Mouse (Mus musculus) stomach, embryonic 16.5 days (tissue): ENCODE data around the gene Sf1. TPM values are rescaled to one million over a fixed set of nuclear protein-coding genes. Genes with fewer than 3 reads are reported as not detected.

Experiments used
- ATAC-seq: fragments of 200-750 bp; cut with Nextera tagmentation; 2 replicates; pipeline ENCODE4 v1.8.0; 2017; ENCODE audit warnings: moderate number of reproducible peaks, moderate TSS enrichment; ENCODE audit not compliant: insufficient read depth, low FRiP score
- H3K27ac ChIP-seq: fragments of 300-500 bp; sonication (generic); 2 replicates; pipeline ENCODE4 v1.5.1; 2014; ENCODE audit warnings: low read length
- H3K27me3 ChIP-seq: fragments of 300-500 bp; sonication (generic); 2 replicates; pipeline ENCODE4 v1.6.1; 2014; ENCODE audit warnings: low read length, control low read depth, mixed read lengths; ENCODE audit not compliant: control insufficient read depth, insufficient read depth
- H3K36me3 ChIP-seq: fragments of 300-500 bp; sonication (generic); 2 replicates; pipeline ENCODE4 v1.6.1; 2014; ENCODE audit warnings: low read length; ENCODE audit not compliant: control insufficient read depth, insufficient read depth
- H3K4me1 ChIP-seq: fragments of 300-500 bp; sonication (generic); 2 replicates; pipeline ENCODE4 v1.6.1; 2014; ENCODE audit warnings: low read length, control low read depth, mixed read lengths; ENCODE audit not compliant: control insufficient read depth, insufficient read depth
- H3K4me2 ChIP-seq: fragments of 300-500 bp; sonication (generic); 2 replicates; pipeline ENCODE4 v1.6.1; 2014; ENCODE audit warnings: low read depth, low read length, mixed read lengths
- H3K4me3 ChIP-seq: fragments of 300-500 bp; sonication (generic); replicated peaks from 2 replicates; pipeline ENCODE4 v1.5.1; 2014; ENCODE audit warnings: mild to moderate bottlenecking, low read length
- H3K9ac ChIP-seq: fragments of 300-500 bp; sonication (generic); 2 replicates; pipeline ENCODE4 v1.6.1; 2014; ENCODE audit warnings: low read length
- H3K9me3 ChIP-seq: fragments of 300-500 bp; sonication (generic); replicated peaks from 2 replicates; pipeline ENCODE4 v1.6.1; 2016; ENCODE audit warnings: low read length, control low read depth; ENCODE audit not compliant: control insufficient read depth
- WGBS: fragments of 180-500 bp; shearing (Covaris S2); extraction: QIAGEN DNeasy Blood & Tissue Kit; methylation state at CpG from one replicate; pipeline ENCODE4 v1.1.7; 2014; 5-methylcytosine and 5-hydroxymethylcytosine counted together
- polyA plus RNA-seq: library from polyadenylated mRNA; unstranded; fragments of >200 nt; fragmentation: Nextera tagmentation; extraction: Ambion mirVana; gene quantifications from 2 replicates; pipeline ENCODE4 v1.2.1, GENCODE M21; 2015

Sf1 gene
- polyA plus RNA-seq, 1 experiment from 2014 or later = 94.5 TPM

GRCm38 (mm10) chr19:6339890-6340504, 23.5 kb upstream of the Sf1 start:
- Histone ChIP-seq H3K4me2 (peak overlapping the region; percentile 87; the same call in 1 of the 2 replicates), H3K27ac (peak overlapping the region; percentile 34; the same call in 1 of the 2 replicates)

GRCm38 (mm10) chr19:6340524-6341452, 22.7 kb upstream of the Sf1 start, which contains the start of gene Map4k2:
Map4k2 (plus strand) TSS chr19:6341135.
- Histone ChIP-seq H3K4me1 (peaks cover 23% of the 10 kb centered on the region), H3K4me3 (peak within 1 kb of the TSS; percentile 73), H3K9me3 (no peaks in the 10 kb centered on the region), H3K27ac (peak within 1 kb of the TSS; percentile 34; the same call in 1 of the 2 replicates), H3K9ac (peak within 1 kb of the TSS; percentile 91), H3K4me2 (peak within 1 kb of the TSS; percentile 87), H3K36me3 (peaks cover 14% of the 10 kb centered on the region; the same call in 1 of the 2 replicates), H3K27me3 (no peaks in the 10 kb centered on the region)
- 4% methylated on average over 71 of the region's 72 CpGs for WGBS
- peak; percentile 89 for ATAC-seq

More at GRCm38 (mm10) chr19:6339890-6340504, 23.5 kb upstream of the Sf1 start:
- no peak overlapping the region for H3K4me3 ChIP-seq
- H3K36me3 ChIP-seq = peaks cover 13% of the 10 kb centered on the region; the same call in 1 of the 2 replicates
- peaks cover 25% of the 10 kb centered on the region for H3K4me1 ChIP-seq
- no peak overlapping the region for H3K9ac ChIP-seq
- ATAC-seq = 0 out of 2 replicates have a peak, but pooled peaks have one; percentile 3
- H3K27me3 ChIP-seq = no peaks in the 10 kb centered on the region
- H3K9me3 ChIP-seq = no peaks in the 10 kb centered on the region
- 67% methylated on average over 15 of the region's 15 CpGs for WGBS

- Histone ChIP-seq H3K36me3 (peaks cover 21% of the 10 kb centered on the region), H3K27me3 (no peaks in the 10 kb centered on the region), H3K4me1 (peaks cover 15% of the 10 kb centered on the region), H3K9ac (peak overlapping the region; percentile 91), H3K4me3 (peak overlapping the region; percentile 73), H3K27ac (no peak overlapping the region), H3K9me3 (no peaks in the 10 kb centered on the region), H3K4me2 (peak overlapping the region; percentile 87)
- 10% methylated on average over 23 of the region's 23 CpGs for WGBS
- ATAC-seq = no peak
These were observed 21.9 kb upstream of the Sf1 start for GRCm38 (mm10) chr19:6341453-6342077.

- Histone ChIP-seq H3K4me2 (peak overlapping the region; percentile 87; the same call in 1 of the 2 replicates), H3K27me3 (no peaks in the 10 kb centered on the region), H3K4me3 (peak overlapping the region; percentile 73; the same call in 1 of the 2 replicates), H3K9ac (no peak overlapping the region), H3K4me1 (peaks cover 11% of the 10 kb centered on the region), H3K9me3 (no peaks in the 10 kb centered on the region), H3K27ac (no peak overlapping the region), H3K36me3 (peaks cover 29% of the 10 kb centered on the region)
- ATAC-seq = no peak
- WGBS = 68% methylated on average over 5 of the region's 5 CpGs
These were observed 21.1 kb upstream of the Sf1 start for GRCm38 (mm10) chr19:6342276-6342933.

GRCm38 (mm10) chr19:6343066-6343925, 20.2 kb upstream of the Sf1 start:
- 80% methylated on average over 19 of the region's 19 CpGs for WGBS
- H3K4me1 ChIP-seq = peaks cover 11% of the 10 kb centered on the region
- H3K4me3 ChIP-seq = no peak overlapping the region
- no peak overlapping the region for H3K9ac ChIP-seq
- no peak for ATAC-seq
- no peaks in the 10 kb centered on the region for H3K9me3 ChIP-seq
- H3K36me3 ChIP-seq = peaks cover 25% of the 10 kb centered on the region
- H3K27ac ChIP-seq = no peak overlapping the region
- H3K27me3 ChIP-seq = no peaks in the 10 kb centered on the region
- H3K4me2 ChIP-seq = no peak overlapping the region

- no peak overlapping the region for H3K9ac ChIP-seq
- 85% methylated on average over 5 of the region's 5 CpGs for WGBS
- no peak overlapping the region for H3K4me2 ChIP-seq
- H3K27ac ChIP-seq = no peak overlapping the region
- no peaks in the 10 kb centered on the region for H3K9me3 ChIP-seq
- H3K4me3 ChIP-seq = no peak overlapping the region
- H3K27me3 ChIP-seq = no peaks in the 10 kb centered on the region
- H3K4me1 ChIP-seq = peaks cover 11% of the 10 kb centered on the region
- ATAC-seq = no peak
- peaks cover 22% of the 10 kb centered on the region; the same call in 1 of the 2 replicates for H3K36me3 ChIP-seq
These were observed 19.5 kb upstream of the Sf1 start for GRCm38 (mm10) chr19:6343996-6344395.

- WGBS = 90% methylated on average over 5 of the region's 5 CpGs
- Histone ChIP-seq H3K4me2 (no peak overlapping the region), H3K36me3 (peaks cover 20% of the 10 kb centered on the region; the same call in 1 of the 2 replicates), H3K27ac (no peak overlapping the region), H3K4me1 (peaks cover 8% of the 10 kb centered on the region), H3K9ac (no peak overlapping the region), H3K27me3 (no peaks in the 10 kb centered on the region), H3K9me3 (no peaks in the 10 kb centered on the region), H3K4me3 (no peak overlapping the region)
- no peak for ATAC-seq
These were observed 17.5 kb upstream of the Sf1 start for GRCm38 (mm10) chr19:6346023-6346422.

- no peaks in the 10 kb centered on the region for H3K27me3 ChIP-seq
- no peaks in the 10 kb centered on the region for H3K9me3 ChIP-seq
- WGBS = 85% methylated on average over 10 of the region's 10 CpGs
- ATAC-seq = no peak
- peaks cover 5% of the 10 kb centered on the region for H3K4me1 ChIP-seq
- H3K4me2 ChIP-seq = no peak overlapping the region
- no peak overlapping the region for H3K4me3 ChIP-seq
- peaks cover 20% of the 10 kb centered on the region; the same call in 1 of the 2 replicates for H3K36me3 ChIP-seq
- H3K9ac ChIP-seq = no peak overlapping the region
- no peak overlapping the region for H3K27ac ChIP-seq
These were observed 16.8 kb upstream of the Sf1 start for GRCm38 (mm10) chr19:6346661-6347060.
